Mouse (Mus musculus): Measurements from ENCODE around the gene Cd86. TPM values are rescaled to one million over a fixed set of nuclear protein-coding genes. Genes with fewer than 3 reads are reported as not detected.
A peak's percentile ranks its signal among the peaks of the same experiment; 100 is the strongest.

Cd86 gene
- polyA plus RNA-seq, 1 experiment from 2014 or later = not detected

GRCm38 (mm10) chr16:36634971-36635710 is 30.7 kb downstream of the Cd86 start:
- no peak for TF ChIP-seq CTCF (IDR thresholded peaks at IDR 0.05)
- ChIA-PET POLR2A (no interaction called here), CTCF (no interaction called here)
- H3K27me3 ChIP-seq = no peaks in the 10 kb centered on the region
- in situ Hi-C loops (cut with MboI; ENCODE audit: low pct_unique_long_range_greater_than_20kb) = no loop called here
- no peak for ATAC-seq
- DNase-seq (ENCODE audit: low read depth, low spot score) = no peak

GRCm38 (mm10) chr16:36634421-36634820 is 31.5 kb downstream of the Cd86 start:
- no peak for DNase-seq (ENCODE audit: low read depth, low spot score)
- ChIA-PET CTCF (no interaction called here), POLR2A (no interaction called here)
- in situ Hi-C loops (cut with MboI; ENCODE audit: low pct_unique_long_range_greater_than_20kb) = no loop called here
- no peak for TF ChIP-seq CTCF (IDR thresholded peaks at IDR 0.05)
- no peak for ATAC-seq
- no peaks in the 10 kb centered on the region for H3K27me3 ChIP-seq

GRCm38 (mm10) chr16:36632229-36632628 is 33.7 kb downstream of the Cd86 start:
- CTCF ChIA-PET = no interaction called here

GRCm38 (mm10) chr16:36631607-36632006 is 34.3 kb downstream of the Cd86 start:
- DNase-seq (ENCODE audit: low read depth, low spot score) (no peak), ATAC-seq (no peak)
- no peak for TF ChIP-seq CTCF (IDR thresholded peaks at IDR 0.05)
- CTCF ChIA-PET = no interaction called here
- POLR2A ChIA-PET = no interaction called here
- no peaks in the 10 kb centered on the region for H3K27me3 ChIP-seq
- in situ Hi-C loops (cut with MboI; ENCODE audit: low pct_unique_long_range_greater_than_20kb) = no loop called here

More at GRCm38 (mm10) chr16:36632229-36632628, 33.7 kb downstream of the Cd86 start:
- TF ChIP-seq CTCF (IDR thresholded peaks at IDR 0.05) = no peak
- in situ Hi-C loops (cut with MboI; ENCODE audit: low pct_unique_long_range_greater_than_20kb) = no loop called here
- ATAC-seq (no peak), DNase-seq (ENCODE audit: low read depth, low spot score) (no peak)
- POLR2A ChIA-PET = interaction anchor here (0.6 kb wide), 1 partner anchor 37 kb away, joined by 3 read pairs; no protein-coding TSS in a partner anchor
- no peaks in the 10 kb centered on the region for H3K27me3 ChIP-seq

GRCm38 (mm10) chr16:36627740-36628139 is 38.1 kb downstream of the Cd86 start:
- ChIA-PET POLR2A (no interaction called here), CTCF (no interaction called here)
- no peak for ATAC-seq
- no peak for DNase-seq (ENCODE audit: low read depth, low spot score)
- no peaks in the 10 kb centered on the region for H3K27me3 ChIP-seq
- TF ChIP-seq CTCF (IDR thresholded peaks at IDR 0.05) = no peak
- in situ Hi-C loops (cut with MboI; ENCODE audit: low pct_unique_long_range_greater_than_20kb) = loop anchor here (10.0 kb wide), 1 partner anchor 153 kb away; no protein-coding TSS in a partner anchor

GRCm38 (mm10) chr16:36626567-36627197 is 39.2 kb downstream of the Cd86 start:
- H3K27me3 ChIP-seq = no peaks in the 10 kb centered on the region
- no peak for DNase-seq (ENCODE audit: low read depth, low spot score)
- in situ Hi-C loops (cut with MboI; ENCODE audit: low pct_unique_long_range_greater_than_20kb) = loop anchor here (10.0 kb wide), 1 partner anchor 152 kb away; no protein-coding TSS in a partner anchor
- ChIA-PET CTCF (no interaction called here), POLR2A (no interaction called here)
- ATAC-seq = no peak
- no peak for TF ChIP-seq CTCF (IDR thresholded peaks at IDR 0.05)

- no peak for DNase-seq (ENCODE audit: low read depth, low spot score)
- no peak for ATAC-seq
- in situ Hi-C loops (cut with MboI; ENCODE audit: low pct_unique_long_range_greater_than_20kb) = loop anchor here (10.0 kb wide), 1 partner anchor 151 kb away; no protein-coding TSS in a partner anchor
Measured at GRCm38 (mm10) chr16:36625909-36626308, 40.0 kb downstream of the Cd86 start.

GRCm38 (mm10) chr16:36622320-36622719 is 43.6 kb downstream of the Cd86 start:
- ChIA-PET POLR2A (no interaction called here), CTCF (no interaction called here)
- ATAC-seq = no peak
- no peak for DNase-seq (ENCODE audit: low read depth, low spot score)
- TF ChIP-seq CTCF (IDR thresholded peaks at IDR 0.05) = peak; percentile 42
- in situ Hi-C loops (cut with MboI; ENCODE audit: low pct_unique_long_range_greater_than_20kb) = loop anchor here (10.0 kb wide), 1 partner anchor 148 kb away; no protein-coding TSS in a partner anchor
- H3K27me3 ChIP-seq = peaks cover 10% of the 10 kb centered on the region

More at GRCm38 (mm10) chr16:36625909-36626308, 40.0 kb downstream of the Cd86 start:
- H3K27me3 ChIP-seq = no peaks in the 10 kb centered on the region
- ChIA-PET POLR2A (interaction anchor here (1.2 kb wide), 1 partner anchor 15 kb away, joined by 3 read pairs; no protein-coding TSS in a partner anchor), CTCF (interaction anchor here (1.8 kb wide), 1 partner anchor 118 kb away, joined by 5 read pairs; no protein-coding TSS in a partner anchor)
- TF ChIP-seq CTCF (IDR thresholded peaks at IDR 0.05) = no peak

- ATAC-seq = no peak
- TF ChIP-seq CTCF (IDR thresholded peaks at IDR 0.05) = no peak
Measured at GRCm38 (mm10) chr16:36621108-36621507, 44.8 kb downstream of the Cd86 start.

GRCm38 (mm10) chr16:36613701-36614100 is 52.2 kb downstream of the Cd86 start:
- ChIA-PET CTCF (interaction anchor here (1.0 kb wide), 1 partner anchor 18 kb away, joined by 4 read pairs; no protein-coding TSS in a partner anchor), POLR2A (no interaction called here)
- DNase-seq (ENCODE audit: low read depth, low spot score) (no peak), ATAC-seq (no peak)
- in situ Hi-C loops (cut with MboI; ENCODE audit: low pct_unique_long_range_greater_than_20kb) = no loop called here
- peaks cover 21% of the 10 kb centered on the region for H3K27me3 ChIP-seq
- TF ChIP-seq CTCF (IDR thresholded peaks at IDR 0.05) = no peak

More at GRCm38 (mm10) chr16:36621108-36621507, 44.8 kb downstream of the Cd86 start:
- H3K27me3 ChIP-seq = peaks cover 11% of the 10 kb centered on the region
- ChIA-PET CTCF (interaction anchor here (1.1 to 1.4 kb wide), 2 partner anchors 10 to 15 kb away, joined by 4 to 5 read pairs; no protein-coding TSS in a partner anchor), POLR2A (interaction anchor here (0.5 to 1.0 kb wide), 2 partner anchors 49 to 132 kb away, joined by 3 to 4 read pairs; no protein-coding TSS in a partner anchor)
- no peak for DNase-seq (ENCODE audit: low read depth, low spot score)
- in situ Hi-C loops (cut with MboI; ENCODE audit: low pct_unique_long_range_greater_than_20kb) = loop anchor here (10.0 kb wide), 1 partner anchor 146 kb away; no protein-coding TSS in a partner anchor

GRCm38 (mm10) chr16:36602632-36603031 is 63.2 kb downstream of the Cd86 start:
- TF ChIP-seq CTCF (IDR thresholded peaks at IDR 0.05) = no peak
- H3K27me3 ChIP-seq = peaks cover 14% of the 10 kb centered on the region
- DNase-seq (ENCODE audit: low read depth, low spot score) (no peak), ATAC-seq (no peak)
- in situ Hi-C loops (cut with MboI; ENCODE audit: low pct_unique_long_range_greater_than_20kb) = no loop called here
- ChIA-PET POLR2A (no interaction called here), CTCF (no interaction called here)
